Mouse (Mus musculus): ENCODE measurements at regions not wholly inside any gene's neighbourhood (a gene's known extent, or its start where the extent isn't known, plus 50 kb on each side); places are given as distances from the start of the nearest gene placed in this dataset.

DNA sequence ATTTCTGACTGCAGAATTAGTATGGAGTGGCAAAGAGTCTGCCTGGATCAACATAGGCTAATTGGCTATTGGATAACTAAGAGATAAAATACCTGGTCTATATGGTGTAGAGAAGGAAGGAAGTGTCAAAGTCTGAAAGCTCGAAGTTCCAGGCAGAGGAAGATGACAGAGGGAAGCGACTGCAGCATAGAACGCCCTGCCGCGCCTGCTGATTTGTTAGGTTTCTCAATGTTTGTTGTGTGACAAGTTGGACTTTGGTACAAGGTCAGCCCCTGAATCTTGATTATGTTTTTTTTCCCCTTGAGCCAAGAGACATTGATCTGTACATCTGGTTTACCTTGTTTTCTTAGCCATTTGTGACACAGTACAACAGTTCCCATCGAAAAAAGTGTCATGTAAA is 517.6 kb downstream of the Tshz3 start:
- DNase-seq (ENCODE audit: extremely low read depth, low read depth, low spot score) = no peak

- DNase-seq (ENCODE audit: extremely low read depth, low read depth, low spot score) = no peak
These were observed 522.6 kb downstream of the Tshz3 start for GRCm38 (mm10) chr7:37220476-37220875.

GRCm38 (mm10) chr7:37226423-37226822 is 528.5 kb downstream of the Tshz3 start:
- no peak for DNase-seq (ENCODE audit: extremely low read depth, low read depth, low spot score)

DNA sequence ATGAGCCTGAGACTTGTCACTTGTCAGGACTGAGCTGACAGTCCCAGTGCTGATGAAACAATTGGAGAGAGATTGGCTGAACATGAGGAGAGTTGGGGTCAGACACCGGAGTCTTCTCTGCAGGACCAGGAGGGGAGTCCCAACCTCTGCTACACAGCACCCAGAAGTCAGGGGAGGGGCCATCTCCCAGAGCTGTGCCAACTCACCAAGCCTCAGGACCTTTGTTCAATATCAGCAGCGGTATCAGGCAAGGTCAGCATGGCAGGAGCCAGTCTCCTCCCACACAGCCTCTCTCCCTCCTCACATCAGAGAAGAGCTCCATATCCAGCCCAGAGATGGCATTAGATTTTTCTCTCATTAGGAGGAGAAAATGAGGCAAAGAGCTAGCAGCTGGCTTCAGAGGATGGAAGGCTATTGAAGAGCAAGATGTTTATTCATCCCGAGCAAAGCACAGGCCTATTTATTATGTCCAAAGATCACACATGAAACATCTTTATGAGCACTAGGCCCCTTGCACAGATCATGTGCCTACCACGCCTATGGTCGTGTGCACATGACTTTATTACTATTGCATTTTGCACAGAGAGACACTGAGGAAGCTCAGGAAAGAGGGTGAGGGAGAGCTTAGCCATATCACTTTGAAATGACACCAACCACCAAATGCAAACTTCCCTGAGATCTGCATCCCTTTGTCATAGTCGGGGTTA is 532.9 kb downstream of the Tshz3 start:
- no peak for DNase-seq (ENCODE audit: extremely low read depth, low read depth, low spot score)

DNA sequence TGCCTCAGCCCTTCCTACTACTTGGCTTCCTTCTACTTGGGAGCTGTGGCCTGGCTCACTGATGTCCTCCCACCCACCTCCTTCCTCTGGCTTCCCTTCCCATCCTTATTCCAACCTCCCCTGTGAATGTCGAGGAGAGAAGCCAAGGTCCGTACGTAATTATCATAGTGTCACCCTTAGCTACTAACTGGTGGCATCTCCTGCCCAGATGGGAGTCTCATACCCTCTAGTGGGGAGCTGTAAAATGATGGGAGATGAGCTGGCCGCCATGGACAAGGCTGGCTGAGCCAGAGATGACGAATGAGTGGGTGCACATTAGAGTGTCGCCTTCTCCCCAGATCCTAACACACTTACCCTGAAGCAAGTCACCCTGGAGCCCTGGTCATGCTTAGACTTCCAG is 532.6 kb downstream of the Zfp536 start:
- DNase-seq (ENCODE audit: extremely low read depth, low read depth, low spot score) = no peak

DNA sequence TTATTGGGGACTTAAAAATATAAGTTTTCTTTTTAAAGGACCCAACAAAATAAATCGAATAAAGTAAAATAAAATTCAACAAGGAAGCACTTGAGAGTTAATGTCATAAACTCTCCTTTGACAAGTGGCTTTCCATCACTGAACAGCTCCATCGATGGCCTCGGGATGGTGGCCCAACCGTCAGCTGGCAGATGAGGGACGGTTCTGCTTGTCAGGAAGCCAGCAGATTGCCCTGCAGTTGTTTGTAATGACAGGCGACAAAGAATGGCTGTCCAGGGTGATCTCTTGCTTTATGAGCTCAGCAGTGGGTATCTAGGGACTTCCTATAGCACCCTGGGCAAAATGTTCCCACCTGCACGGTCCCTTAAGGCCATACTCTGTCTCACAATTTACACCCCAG is 531.7 kb downstream of the Zfp536 start:
- DNase-seq (ENCODE audit: extremely low read depth, low read depth, low spot score) = no peak

- DNase-seq (ENCODE audit: extremely low read depth, low read depth, low spot score) = no peak
These were observed 531.0 kb downstream of the Zfp536 start for GRCm38 (mm10) chr7:37242476-37242875.

DNA sequence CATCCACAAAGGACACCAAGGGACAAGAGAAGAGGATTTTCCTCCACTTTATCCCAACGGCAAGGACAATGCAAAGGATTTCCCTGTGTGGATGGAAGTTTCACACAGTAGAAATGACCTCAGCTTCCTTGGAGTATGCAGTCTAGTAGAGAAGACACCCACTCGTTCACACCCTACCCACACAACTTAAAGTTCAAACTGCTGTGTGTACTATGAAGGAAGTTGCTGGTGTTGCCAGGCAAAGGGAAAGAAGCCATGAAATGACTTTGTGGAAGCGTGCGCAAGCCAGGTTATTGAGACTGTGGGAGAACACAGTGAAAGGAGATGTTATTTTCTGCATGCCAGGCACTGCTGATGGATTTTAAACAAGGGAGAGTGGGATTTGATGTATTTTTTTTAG is 527.3 kb downstream of the Zfp536 start:
- DNase-seq (ENCODE audit: extremely low read depth, low read depth, low spot score) = no peak

GRCm38 (mm10) chr7:37254431-37254830 is 519.0 kb downstream of the Zfp536 start:
- DNase-seq (ENCODE audit: extremely low read depth, low read depth, low spot score) = no peak

- no peak for DNase-seq (ENCODE audit: extremely low read depth, low read depth, low spot score)
These were observed 517.6 kb downstream of the Zfp536 start for GRCm38 (mm10) chr7:37255840-37256239.

GRCm38 (mm10) chr7:37259293-37259692 is 514.1 kb downstream of the Zfp536 start:
- DNase-seq (ENCODE audit: extremely low read depth, low read depth, low spot score) = no peak

GRCm38 (mm10) chr7:37262846-37263245 is 510.6 kb downstream of the Zfp536 start:
- no peak for DNase-seq (ENCODE audit: extremely low read depth, low read depth, low spot score)

- DNase-seq (ENCODE audit: extremely low read depth, low read depth, low spot score) = no peak
These were observed 506.0 kb downstream of the Zfp536 start for GRCm38 (mm10) chr7:37267404-37267803.

DNA sequence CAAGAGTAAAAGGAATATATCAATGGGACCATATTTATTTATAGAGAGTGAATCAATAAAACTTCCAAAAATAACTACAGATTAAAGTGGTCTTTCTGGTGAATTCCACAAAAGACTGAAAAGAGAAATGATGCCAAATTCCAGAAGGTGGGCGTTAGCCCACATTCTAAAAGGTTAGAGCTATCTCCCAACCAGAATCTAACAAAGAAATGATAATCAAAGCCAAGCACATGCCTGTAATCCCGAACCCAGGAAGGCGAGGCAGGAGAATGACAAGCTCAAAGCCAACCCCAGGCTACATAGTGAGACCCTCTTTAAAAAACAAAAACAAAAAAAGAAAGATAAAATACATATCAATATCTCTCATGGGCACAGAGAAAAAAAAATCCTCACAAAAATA is 502.6 kb downstream of the Zfp536 start:
- DNase-seq (ENCODE audit: extremely low read depth, low read depth, low spot score) = no peak

DNA sequence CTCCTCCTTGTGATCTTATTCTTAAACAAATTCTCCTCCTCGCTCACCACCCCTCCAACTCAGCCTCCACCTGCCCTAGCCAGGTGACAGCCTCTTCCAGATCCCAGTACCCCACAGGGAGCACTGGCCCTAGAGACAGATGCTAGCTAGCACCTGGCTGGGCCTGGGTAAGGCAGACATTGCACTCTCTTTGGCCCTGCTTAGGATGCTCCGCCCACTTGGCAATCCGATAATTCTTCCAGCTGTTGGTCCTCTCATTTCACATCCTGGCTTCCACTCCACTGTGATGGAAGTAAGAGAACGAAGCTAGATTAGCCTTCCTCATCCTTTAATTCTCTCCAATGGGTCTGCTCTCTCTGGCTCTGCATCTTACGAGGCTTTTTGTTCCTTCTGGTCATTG is 483.4 kb downstream of the Zfp536 start:
- no peak for DNase-seq (ENCODE audit: extremely low read depth, low read depth, low spot score)

- no peak for DNase-seq (ENCODE audit: extremely low read depth, low read depth, low spot score)
These were observed 482.9 kb downstream of the Zfp536 start for GRCm38 (mm10) chr7:37290493-37291045.

DNA sequence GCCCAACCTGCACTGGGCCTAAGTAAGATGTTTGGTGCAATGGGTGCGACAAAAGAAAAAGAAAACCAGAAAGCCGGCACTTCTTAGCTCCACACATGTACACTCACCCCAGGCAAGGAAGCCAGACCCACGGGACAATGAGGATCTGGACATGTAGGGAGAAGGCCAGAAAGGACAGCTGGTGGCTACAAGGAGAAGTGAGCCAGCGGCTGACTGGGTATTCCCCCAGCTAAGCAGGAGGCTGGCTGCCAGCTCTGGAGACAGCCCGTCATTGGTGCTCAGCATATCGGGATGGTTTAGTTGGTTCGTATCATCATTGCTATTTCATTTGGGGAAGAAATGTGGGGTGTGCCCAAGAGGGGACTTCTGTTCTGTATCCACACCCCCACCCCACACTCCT is 481.7 kb downstream of the Zfp536 start:
- DNase-seq (ENCODE audit: extremely low read depth, low read depth, low spot score) = no peak

DNA sequence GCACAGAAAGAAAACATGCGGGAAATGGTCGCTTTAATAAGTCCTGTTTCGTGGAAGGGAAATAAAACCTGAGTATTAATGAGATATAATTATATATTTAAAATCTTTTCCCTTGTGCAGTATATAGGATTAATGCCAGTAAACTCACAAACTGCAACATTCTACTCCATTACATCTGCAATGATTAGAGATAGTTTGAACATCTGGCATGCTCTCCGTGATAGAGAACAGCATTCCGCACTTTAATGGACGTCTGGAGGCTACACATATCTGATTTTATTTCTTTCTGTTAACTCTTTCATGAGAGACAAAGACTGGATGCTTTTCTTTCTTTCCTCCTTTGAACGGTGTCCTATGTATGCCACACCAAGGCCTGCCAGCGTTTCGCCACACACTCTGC is 480.9 kb downstream of the Zfp536 start:
- DNase-seq (ENCODE audit: extremely low read depth, low read depth, low spot score) = no peak

- DNase-seq (ENCODE audit: extremely low read depth, low read depth, low spot score) = no peak
These were observed 474.6 kb downstream of the Zfp536 start for GRCm38 (mm10) chr7:37298888-37299287.

GRCm38 (mm10) chr7:37305463-37305862 is 468.0 kb downstream of the Zfp536 start:
- DNase-seq (ENCODE audit: extremely low read depth, low read depth, low spot score) = no peak

- no peak for DNase-seq (ENCODE audit: extremely low read depth, low read depth, low spot score)
These were observed 466.2 kb downstream of the Zfp536 start for GRCm38 (mm10) chr7:37307191-37307590.

- DNase-seq (ENCODE audit: extremely low read depth, low read depth, low spot score) = no peak
These were observed 448.8 kb downstream of the Zfp536 start for GRCm38 (mm10) chr7:37324653-37325052.

- no peak for DNase-seq (ENCODE audit: extremely low read depth, low read depth, low spot score)
These were observed 440.0 kb downstream of the Zfp536 start for GRCm38 (mm10) chr7:37333451-37333850.
